Mouse (Mus musculus): ENCODE results near the gene 1810046K07Rik.

1810046K07Rik gene

DNA sequence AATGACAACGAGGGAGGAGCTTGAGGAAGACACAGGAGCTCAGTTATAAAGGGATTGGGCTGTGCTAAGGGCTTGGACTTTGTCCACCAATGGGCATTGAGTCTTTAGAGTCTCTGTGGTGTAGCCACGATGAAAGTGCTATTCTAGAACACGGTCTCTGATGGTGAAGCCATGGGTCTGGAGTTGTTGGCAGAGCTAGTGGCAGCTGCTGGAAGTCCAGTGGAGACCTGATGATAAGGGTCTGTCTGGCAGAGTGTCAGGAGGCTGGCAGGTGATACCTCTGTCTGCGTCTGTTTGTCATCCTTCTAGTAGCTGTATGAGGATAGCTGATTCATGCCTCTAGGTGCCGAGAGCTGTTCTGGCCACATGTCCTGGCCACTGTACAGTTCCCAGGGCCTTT is 24.7 kb downstream of the 1810046K07Rik start:
- DNase-seq = no peak

DNA sequence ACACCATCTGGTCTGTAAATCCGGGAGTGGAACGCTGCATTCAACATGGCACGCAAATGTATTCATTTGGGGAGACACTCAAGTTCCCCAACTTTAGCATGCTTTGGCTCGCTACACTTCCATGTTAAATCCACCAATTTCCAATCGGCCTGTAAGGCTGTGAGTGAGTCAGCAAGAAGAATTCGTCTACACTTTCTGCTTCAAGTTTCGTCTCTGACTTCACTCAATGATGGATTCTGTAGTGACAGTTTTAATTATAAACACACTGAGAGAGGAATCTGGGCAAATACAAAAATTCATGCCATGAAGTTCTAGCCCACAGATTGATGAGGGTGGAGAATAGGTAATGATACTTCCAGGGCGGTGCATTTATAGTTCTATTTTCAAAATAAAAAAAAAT is 35.2 kb downstream of the 1810046K07Rik start:
- DNase-seq = no peak

DNA sequence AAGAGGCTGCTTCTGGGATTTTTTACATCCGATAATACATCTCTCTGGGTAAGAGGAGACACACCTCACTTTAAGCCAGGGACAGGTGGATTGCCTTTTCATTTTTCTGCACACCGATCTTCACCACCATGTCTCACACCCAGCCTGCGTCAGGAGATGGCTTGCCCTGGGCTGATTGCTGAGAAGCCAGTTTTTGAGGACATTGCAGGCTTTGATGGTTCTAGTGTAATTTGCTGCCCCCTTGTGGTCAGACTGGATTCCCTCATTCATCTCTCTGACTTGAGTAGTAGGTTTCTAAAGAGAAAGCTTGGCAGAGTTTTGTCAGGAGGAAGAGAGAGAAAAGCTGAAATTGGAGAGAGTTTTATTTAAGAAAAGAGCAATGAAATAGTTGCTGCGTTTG is 36.0 kb downstream of the 1810046K07Rik start:
- DNase-seq = peak; percentile 53

DNA sequence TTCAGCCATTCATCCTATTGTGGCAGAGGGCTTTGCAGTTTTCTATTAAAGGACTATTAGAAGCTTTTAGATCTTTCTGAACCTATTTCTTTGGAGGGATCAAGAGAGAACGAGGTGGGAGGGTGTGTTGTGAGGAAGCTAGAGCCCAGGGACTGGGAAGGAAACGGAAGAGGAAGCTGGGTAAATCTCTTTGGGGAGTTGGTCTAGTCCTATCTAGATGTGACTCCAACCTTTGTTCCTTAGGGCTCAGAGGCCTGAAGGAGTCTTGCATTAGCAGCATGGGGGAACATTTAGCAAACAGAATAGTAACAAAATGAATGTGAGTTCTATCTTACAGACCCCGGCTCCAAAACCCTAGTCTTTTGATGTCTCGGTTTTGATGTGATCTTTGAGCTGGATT is 37.7 kb downstream of the 1810046K07Rik start:
- DNase-seq = no peak

DNA sequence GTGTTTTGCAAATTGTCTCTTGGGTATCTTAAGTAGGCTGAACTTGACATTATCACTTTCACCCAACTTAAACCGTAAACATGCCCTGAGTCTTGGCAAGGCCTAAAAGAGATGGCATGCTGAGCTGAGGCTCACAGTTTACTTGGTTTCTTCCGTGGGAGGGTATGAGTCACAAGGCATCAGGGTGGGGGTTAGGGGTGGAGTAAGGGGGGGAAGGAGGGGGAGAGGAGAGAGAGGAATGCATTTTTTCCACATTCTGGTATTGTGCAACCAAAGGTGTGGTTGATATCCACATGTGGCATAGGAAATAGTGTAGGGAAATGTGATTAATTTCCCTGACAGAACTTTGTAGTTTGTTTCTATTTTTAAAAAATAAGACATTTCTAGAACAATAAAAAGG is 42.6 kb downstream of the 1810046K07Rik start:
- no peak for DNase-seq

DNA sequence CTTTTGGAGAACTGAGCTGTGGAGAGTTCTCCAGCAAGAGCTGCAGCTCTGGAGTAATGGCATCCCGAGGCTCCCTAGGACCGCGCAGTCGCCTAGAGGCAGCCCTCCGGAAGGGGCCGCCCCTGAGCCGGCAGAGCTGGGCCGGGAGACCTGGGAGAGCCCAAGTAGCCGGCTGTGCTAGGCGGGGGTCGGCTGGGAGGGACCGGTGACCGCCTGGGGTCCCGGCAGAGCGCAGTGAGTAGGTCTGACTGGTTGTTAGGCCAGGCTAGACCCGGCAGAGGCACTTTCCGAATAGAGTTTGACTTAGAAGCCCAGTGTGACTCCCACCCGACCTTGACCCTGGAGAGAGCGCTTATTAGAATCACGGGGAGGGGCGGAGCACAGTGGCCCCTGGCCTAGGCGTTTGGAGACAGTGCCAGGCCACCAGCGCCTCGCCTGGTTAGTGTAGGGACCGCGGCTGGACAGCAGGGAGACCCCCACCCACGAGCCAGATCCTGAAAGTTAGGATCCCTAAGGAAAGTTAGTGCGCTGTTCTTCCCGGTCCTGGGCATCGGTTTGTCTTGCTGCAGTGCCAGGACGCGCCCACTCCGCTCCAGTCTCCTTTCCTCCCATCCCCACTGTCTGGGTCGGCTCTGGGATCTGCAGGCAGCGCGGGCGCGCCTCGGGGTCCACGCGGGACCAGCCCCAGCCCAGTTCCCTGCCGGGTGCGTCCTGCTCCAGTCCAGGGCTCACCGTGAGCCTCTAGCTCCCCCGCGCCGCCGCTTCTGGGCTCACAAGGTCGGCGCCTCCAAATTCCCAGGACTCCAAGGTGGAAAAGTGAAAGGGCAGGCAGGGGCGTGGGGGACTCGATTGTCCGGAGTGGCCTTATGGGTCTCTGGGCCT is 50.0 kb downstream of the 1810046K07Rik start, which contains the start of gene Colca2:
Gene Colca2, minus strand, starts transcription at position 70 of the 882 bp plus-strand sequence.
- peak; percentile 77 for DNase-seq

DNA sequence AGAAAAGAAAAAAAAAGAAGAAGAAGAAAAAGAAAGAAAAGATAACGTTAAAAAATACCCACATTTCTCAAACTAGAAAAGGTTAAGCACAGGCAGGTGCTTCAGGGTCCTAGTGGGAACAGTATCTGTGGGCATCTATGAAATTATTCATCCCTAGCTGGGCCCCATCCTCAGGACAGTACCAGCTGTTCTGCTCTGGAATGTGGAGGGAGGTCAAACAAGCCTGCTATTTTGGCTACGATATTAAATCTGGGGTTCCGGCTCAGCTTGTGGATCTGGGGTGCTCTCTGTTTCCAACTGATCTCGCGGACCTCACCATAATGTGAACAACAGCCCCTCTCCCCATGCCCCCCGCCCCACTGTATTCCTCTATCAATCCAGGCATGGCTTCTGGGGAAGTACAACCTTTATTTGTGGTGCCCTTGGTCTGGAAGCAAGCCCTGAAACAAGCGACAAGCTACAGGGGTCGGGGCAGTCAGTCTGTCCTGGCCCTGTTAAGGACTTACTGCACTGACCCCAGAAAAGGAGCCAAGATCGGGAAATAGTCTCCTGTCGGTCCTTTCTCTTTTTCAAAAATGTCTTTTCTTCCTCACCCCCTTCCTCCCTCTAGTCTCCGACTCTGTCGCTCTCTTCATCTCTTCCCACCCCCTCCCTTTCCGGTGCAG is 50.8 kb downstream of the 1810046K07Rik start:
- no peak for DNase-seq

DNA sequence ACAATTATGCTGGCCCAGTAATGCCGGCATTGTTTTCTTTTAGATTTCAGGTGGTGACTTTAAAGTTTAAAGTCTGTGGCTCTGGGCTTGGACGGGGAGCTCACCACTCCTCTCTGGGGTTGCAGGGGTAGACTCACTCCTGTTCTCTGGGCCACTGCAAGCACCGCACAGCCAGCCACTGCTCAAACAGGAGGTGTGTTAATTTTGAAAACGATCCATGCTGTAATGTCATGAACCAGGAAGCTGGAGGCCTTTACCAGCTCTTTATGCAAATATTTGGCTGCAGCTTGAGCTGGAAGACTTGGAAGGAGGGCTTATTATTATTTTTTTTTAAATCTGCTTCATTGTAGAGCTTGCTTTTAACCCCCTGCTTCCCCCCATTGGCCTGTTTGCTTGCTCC is 54.0 kb downstream of the 1810046K07Rik start:
- DNase-seq = no peak

DNA sequence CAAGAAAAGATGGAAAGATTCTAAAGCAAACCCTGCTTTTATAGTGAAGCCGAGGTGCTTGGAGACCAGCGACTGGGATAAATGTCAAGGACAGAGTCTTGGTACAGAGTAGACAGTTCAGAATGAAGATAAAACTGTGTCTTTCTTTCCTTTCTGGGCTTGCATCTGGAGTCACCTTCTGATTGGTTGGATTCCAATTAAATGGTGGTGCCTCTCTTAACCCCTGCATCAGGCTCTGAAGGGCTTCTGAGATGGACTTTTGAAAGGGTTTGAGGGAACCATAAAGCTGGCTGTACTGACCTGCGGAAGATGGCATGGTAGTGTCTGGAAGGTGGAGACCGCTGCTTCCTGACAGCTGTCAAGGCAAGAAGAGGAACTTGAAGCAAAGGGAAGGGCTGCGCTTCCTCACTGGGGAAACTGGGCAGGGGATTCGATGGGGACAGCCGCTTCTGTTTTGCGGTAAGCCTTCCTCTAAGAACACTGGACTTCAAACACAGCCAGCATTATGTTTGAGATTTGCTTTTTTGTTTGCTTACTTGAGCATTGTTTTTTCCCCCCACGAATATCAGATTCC is 55.0 kb downstream of the 1810046K07Rik start:
- DNase-seq = no peak

DNA sequence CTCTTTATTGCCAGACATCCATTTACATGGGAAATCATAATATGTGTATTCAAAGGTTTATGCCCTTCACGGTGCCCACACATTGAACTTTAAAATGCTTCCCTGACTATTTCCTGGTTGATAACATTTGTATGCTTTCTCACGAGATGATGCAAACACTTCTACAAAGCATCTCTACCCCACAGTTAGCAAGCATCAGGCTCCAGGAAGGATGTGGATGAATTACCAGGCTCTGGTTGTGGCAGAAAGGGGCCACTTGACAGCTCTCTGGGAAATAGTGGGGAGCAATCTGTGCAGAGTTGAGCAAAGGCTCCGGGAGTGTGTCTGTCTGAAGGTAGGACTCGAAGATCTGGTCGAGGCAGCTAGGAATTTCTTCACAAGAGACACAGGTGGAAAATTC is 56.6 kb downstream of the 1810046K07Rik start:
- DNase-seq = no peak

DNA sequence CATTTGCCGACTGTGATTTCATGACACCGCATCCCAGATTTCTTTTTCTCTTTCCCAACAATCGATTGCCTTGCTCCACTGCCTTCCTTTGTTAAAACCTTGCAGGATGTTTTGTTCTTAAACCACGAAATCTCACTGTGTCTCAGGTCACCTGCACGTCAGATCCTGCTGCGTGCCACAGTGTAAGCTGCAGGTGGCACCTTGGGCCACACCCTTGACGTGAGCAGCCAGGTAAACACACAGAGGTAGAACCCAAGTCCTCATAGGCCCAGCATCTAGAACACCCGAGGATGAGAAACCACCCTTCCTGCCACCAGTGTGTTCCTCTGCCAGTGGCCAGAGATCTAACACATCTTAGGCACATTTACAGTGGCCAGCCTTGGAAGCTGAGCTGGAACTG is 57.6 kb downstream of the 1810046K07Rik start:
- DNase-seq = no peak

DNA sequence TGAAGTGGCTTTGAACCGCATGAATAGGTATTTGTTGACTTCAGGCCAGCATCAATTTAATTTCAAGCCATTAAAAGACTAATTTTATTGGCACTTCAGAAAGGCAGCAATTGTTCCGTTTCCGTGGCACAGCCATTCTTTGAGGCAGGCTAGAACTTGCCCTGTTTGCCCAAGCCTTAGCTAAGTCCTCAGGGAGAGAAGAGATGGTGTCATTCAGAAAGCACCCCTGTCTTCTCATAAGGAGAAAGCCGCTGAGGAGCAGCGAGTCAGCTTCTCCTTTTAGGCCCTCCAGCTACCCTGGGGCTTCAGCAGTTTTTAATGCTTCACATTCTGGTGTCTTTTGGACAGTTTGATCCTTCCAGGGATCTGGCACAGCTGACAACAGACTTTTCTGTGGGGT is 59.9 kb downstream of the 1810046K07Rik start:
- no peak for DNase-seq

DNA sequence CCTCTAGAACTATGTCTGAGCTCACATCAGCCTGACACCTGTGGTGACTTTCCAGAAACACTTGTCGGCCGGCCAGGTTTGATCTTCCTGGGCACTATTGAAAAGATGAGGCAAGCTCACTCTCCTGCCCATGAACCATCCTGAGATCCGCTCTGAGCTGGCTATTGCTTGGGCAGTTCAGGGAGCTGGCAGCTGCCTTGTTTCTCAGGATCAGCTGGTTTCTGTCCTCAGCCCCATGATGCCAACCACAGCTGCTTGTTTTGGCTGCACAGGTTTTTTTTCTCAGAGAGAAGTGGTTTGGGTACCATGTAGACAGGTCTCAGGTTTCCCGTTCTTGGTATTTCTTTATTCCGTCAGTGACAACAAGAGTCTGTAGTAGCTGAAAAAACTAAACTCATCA is 70.3 kb downstream of the 1810046K07Rik start:
- DNase-seq = no peak

DNA sequence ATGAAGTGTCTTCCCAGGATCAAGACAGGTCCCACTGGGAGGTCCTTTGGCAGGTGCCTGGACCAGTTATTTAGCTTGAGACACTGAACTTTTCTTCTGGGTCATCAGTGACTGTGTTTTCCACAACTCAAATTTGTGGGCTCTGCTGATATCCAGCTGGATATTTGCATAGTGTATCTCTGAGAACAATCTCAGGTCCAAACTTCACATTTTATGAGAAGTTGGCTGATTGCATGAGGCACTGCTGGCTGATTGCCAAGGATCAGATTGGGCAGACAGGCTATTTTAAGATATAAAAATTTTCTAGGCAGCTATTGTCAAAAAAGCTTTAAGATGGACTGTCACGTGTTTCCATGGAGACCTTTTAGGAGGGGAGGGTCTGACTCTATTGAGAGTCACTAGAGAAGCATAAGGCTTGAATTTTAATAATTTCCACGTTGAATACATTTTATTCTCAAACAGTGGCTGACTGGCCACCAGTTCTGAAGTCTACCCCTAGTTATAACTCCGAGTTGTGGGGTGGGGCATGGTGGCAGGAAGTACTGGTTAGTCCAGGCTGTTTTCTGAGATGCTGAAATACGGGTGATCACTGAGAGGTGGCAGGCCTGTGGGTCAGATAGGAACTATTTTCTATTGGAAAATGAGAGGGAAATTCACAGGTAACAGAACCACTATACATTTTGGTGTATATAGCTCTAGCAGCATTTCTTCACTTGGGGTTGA is 71.8 kb downstream of the 1810046K07Rik start:
- DNase-seq = no peak

Measured in kidney, adult 11 months (tissue).